Mouse (Mus musculus) cerebellum, postnatal 36 days (tissue): ENCODE data around the gene Ankzf1.
"Not testable (repeated sequence)": the region's sequence is repeated elsewhere in the genome, so short reads cannot be mapped to it uniquely, and the experiment has no call there.

Experiments used
- DNase-seq, 2 experiments: peaks; one replicate each; pipeline ENCODE4 v3.0.0; 2021 to 2022; ENCODE audit warnings: mixed read lengths in 2 of 2

The Ankzf1 gene

DNA sequence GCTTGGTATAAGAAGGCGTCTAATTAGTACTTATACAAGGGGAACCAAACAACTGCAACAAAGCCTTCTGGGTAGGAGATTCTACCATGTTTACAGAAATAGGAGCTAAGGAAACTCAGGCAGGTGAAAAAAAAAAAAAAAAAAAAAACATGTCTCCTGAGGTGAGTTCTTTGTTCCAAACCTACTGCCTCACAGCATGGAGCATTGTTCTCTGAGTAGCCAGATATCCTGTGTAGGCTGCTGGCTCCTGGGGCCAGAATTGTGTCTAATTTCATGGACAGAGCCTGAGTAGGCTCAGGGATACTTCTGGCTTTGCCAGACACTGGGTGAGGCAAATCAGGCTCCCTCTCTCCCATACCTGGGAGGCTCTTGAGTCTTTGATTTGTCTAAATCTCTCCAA, 35.7 kb downstream of the Ankzf1 start:
- no peak for DNase-seq

DNA sequence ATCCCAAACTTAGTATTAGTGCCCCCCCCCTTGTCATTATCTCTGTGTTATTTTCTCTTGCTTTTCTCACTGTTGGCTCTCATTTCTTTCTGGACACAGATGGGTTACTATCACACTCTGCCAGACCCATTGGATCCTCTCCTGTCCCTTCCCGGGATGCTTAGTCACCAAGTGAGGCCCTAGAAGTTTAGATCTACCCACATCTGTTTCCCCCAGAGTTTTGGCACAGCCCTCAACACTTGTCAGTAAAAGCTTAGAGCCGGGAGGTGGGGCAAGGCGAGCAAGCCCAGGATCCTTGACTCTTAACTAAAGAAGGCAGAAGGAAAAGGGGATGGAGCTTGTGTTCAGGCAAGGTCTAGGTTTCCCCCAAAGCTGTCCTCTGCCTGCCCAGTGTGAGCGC, 37.2 kb downstream of the Ankzf1 start:
- DNase-seq: no peak

DNA sequence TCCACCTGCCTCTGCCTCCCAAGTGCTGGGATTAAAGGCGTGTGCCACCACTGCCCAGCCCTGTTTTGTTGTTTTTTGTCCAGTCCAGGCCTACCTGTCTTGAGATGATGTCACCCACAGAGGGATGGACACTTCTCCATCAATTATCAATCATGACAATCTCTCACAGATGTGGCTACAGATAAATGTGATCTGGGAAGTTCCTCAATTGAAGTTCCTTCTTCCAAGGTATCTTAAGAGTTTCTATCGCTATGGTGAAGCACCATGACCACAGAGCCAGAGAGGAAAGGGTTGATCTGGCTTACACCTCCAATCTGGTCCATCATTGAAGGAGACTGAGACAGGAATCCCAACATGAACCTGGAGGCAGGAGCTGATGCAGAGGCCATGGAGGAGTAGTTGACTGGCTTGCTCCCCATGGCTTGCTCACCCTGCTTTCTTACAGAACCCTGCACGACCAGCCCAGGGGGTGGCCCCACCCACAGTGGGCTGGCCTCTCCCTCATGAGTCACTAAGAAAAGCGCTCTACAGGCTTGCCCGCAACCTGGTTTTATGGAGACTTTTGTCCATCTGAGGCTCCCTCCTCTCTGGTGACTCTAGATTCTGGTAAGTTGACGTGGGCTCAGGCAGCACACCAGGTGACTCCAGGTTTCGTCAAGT, 38.5 kb downstream of the Ankzf1 start:
- DNase-seq: no peak

DNA sequence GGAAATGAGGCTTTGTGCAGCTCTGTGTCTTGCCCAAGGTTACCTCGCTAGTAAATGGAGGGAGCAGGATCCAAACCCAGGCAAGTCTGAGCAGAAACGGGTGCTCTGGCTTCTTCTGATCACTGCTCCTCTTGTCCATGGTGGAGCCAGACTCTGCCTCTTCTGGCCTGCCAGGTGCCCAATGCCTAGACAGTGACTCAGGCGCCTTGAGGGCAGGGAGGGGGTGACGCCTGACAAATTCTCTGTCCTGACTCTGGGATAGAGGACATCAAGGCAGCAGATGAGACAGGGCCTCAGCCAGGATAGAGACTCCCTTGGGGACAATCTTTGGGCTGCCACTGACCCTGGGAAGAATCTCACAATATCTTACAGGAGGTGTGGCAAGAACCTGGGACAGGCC, 39.3 kb downstream of the Ankzf1 start:
- DNase-seq: no peak

DNA sequence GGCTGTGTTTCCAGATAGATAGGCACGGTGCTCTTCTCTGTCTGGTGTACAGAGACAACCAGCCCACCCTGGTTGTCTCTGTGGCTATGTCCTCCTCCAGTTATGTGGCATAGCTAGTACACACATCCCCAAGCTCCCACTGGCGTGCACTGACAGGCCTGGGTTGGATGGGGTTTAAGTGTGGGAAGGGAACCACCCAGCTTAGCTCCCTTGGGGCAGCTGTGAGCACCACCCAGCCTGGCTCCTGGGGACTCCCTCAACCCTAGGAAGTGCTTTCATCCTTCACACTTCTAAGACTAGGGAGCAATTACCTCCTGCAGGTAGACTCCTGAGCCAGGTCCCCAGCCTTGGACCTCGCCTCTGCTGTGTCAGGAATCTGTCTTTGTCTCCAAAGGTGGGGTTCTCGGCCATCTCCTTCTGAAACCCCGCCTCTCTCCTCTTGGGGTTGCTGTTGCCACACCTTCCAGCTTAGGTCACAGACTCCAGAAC, 39.8 kb downstream of the Ankzf1 start, which contains the start of gene A630095N17Rik:
TSS of gene A630095N17Rik (minus strand) at position 439 of the 489 bp plus-strand sequence.
- DNase-seq: no peak

DNA sequence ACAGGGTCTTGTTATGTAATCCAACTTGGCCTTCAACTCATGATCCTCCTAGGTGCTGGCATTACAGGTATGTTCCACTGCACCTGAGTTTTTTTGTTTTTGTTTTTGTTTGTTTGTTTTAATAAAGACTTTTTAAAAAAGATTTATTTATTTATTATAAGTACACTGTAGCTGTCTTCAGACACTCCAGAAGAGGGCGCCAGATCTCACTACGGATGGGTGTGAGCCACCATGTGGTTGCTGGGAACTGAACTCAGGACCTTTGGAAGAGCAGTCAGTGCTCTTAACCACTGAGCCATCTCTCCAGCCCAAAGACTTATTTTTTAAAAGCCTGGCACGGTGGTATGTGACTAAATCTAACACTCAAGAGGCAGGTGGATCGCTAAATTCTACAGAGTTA, 40.5 kb downstream of the Ankzf1 start:
- DNase-seq: not testable (repeated sequence)

DNA sequence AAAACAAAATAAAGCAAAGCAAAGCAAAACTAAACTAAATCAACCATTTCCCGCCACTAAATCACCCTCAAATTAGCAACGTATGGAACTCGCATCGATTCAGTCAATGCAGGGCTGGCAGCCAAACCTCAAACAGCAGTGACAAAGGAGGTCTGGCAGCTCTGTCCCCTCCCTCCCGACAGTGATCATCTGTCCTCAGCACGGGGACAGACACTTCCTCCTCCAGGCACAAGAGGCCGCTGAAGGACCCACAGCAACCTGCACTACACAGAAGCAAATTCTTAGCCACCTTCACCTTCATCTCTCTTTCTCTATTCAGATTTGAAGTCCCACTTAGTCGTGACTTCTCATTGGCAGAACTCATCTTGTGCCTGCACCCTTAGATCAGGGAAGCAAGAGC, 42.7 kb downstream of the Ankzf1 start:
- DNase-seq: peak; percentile 81 to 83

DNA sequence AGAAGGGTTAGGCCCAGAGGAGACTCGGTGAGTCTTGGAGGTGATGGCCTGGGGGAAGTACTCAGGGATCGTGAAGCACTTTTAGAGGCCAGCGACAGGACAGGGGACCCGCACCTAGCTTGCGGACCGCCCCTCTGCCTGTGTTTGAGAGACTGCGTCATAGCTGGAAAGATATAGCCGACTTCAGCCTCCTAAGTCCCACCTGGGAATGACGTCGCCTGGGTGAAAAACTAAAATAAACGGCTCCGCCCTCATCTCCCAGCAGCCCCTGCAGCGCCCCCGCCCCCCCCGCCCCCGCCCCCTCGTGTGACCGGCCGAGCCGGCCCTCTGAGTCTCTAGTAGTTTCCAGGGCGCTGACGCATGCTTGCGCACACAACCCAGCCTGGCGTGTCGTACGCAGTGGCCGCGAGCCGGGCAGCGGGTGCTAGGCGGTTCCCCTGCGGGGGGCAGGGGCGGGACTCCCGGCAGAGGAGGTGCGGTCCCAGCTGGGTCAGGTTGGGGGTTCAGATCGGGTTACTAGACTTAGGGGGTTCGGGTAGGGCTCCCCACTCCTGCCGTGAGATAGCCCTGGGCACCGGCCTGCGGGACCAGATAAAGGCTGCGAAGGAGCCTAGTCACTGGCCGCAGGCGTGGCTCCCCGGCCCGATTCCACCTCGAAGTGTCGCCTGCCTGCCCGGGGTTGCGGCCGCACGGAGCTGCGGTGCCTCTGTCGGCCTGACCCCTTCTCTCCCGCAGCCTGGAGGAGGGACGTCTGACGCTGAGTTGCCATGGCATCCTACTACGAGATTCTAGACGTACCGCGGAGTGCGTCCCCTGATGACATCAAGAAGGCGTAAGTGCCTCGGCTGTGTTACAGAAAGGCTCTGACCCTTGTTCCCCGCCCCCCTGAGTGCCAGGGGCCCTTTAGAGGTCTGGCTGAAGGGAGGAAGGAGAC, 44.4 kb downstream of the Ankzf1 start, which contains the start of gene Dnajb2:
TSS of gene Dnajb2 (plus strand) at position 290 of the 934 bp plus-strand sequence.
- DNase-seq: peak; percentile 88 to 90

DNA sequence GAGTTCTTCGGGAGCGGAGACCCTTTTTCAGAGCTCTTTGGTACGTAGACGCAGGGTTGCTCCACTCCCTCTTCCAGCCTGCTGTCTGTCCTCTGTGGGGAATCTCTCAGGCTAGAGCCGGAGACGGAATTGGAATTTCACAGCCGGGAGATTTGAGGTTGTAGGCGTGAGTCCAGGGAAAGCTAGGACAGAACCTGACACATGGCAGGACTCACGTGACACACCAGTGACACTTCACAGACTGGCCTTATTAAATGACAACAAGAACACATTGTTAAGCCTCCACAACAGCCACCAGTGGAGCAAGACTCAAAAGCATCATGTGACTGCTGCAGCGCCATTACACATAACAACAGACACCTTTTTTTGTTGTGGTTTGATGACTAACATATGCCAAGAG, 47.6 kb downstream of the Ankzf1 start:
- peak; percentile 52 to 63 for DNase-seq

DNA sequence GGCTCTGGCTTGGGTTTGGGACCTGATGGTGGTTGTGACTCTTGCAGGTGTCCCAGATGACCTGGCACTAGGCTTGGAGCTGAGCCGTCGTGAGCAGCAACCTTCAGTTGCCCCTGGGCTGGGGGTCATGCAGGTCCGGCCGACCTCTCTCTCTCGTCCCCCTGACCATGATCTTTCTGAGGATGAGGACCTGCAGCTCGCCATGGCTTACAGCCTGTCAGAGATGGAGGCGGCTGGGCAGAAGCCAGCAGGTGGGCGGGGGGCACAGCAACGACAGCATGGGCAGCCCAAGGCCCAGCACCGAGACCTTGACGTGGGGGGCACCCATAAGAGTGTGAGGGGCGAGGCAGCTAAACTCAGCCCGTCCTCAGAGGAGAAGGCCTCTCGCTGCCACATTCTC, 51.5 kb downstream of the Ankzf1 start:
- DNase-seq: no peak

DNA sequence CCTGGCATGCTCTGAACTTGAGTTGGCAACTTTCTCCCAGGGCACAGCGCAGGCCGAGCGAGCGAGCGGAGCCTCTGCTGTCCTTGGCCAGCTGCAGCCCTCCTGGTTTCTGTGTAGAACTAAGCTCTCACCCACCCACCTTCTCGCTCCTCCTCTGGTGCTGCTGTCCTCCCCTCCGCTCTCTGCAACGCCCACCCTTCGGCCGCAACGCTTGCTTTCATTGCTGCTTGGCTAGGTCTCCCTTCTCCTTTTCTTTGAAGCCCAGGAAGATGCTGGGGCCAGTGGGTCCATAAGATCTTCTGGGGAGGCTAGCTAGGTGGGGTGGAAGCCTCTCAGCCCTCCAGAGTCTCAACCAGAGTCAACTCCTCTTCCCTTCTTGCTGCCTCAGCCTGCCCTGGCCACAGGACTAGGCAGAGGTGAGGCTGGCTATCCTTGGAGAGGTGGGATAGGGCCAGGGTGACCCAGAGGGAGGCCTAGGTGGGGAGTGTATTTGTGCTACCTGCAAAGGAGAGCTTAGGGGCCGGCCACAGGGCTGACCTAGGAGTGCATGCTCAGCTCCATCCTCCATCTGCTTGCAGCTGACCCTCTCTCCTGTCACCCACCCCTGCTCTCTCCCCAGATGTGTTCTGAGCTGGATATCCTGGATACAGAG, 52.4 kb downstream of the Ankzf1 start:
- DNase-seq: no peak

DNA sequence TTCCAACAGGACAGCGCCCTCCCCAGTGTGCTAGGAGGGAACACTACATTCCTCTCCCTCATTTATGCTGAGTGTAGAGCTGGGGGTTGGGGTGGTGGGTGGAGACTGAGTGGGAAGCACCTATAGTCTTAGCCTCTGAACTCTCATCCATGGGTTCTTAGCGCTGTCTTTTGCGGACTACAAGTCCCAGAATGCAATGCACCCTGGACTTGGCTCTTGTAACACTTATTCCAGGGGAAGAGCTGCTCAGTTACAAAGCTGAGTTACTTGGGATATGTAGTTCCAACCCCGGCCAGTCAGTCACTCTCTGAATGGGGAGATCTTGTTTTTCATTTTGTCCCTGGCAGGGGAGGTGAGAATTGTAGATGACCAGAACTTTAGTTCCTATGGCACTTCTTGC, 52.9 kb downstream of the Ankzf1 start:
- peak; percentile 52 to 58 for DNase-seq

DNA sequence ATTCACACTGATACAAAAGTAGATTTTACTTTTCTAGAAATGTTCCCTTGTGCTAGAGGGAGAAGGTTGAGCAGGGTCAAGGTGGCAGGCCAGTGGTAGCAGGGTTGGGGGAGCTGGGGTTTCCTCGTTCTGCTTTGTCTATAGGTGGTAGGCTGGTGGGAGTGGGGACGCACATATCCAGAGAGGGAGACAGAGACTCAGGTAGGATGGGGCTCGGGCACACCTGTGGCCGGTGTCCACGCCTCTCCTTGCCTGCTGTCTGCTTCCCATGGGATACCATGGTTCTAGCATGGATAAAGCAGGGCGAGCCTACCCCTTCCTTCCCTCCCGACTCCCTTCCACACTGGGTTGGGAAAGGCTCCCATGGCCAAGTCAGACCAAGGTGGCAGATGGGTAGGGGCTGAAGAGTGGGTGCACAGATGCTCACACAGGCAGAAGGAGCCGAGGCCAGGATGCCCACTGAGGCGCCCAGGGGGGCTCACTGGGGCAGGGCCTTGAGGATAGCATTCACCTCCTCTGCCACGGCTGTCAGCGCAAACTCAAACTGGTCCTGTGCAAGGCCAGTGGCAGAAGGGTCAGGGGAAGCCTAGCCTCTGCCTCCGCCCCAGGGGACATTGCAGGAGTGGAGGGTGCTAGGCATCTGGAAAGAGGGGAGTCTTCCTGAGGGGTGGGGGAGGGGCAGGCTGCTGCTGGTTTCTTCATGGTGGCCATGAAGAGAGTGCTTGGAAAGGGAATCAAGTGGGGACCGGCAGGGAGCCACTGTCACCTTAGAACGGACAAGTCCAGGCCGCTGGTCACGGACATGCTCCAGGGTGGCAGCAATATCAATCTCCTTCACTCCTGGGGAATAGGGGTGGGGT, 55.4 kb downstream of the Ankzf1 start:
- DNase-seq: no peak

DNA sequence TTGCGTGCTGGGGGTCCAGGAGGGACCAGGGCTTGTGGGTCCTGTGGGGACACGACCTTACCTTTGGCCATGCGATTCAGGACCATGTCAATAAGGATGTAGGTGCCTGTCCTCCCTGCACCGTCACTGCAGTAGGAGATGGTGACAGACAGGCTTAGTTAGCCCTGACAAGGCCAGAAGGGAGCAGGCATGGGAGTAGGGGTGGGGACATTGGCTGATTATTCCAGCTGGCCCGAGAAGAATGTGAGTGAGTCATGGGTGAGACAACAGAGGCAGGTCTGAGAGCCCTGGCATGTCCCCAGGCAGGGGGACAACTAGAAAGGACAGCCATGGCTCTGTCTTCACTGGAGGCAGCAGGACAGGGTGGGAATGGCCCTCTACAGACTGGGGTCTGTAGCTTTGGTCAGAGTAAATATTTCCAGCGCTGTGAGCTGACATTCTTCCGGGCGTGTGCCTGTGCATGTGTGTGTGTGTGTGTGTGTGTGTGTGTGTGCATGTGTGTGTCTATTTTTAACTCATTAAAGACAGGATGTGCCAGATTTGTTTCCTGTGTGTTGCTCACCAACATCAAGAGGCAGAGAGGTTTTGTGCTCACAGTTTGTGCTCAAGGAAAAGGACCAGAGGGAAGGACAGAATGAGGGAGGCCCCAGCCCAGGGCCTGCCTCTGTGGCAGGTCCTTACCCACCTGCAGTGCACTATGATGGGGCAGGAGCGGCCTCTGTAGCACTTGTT, 56.3 kb downstream of the Ankzf1 start:
- peak; percentile 62 to 66 for DNase-seq
